Mouse (Mus musculus) kidney, embryonic 16.5 days (tissue): ENCODE data around the gene Polr3h. TPM values are rescaled to one million over a fixed set of nuclear protein-coding genes. Genes with fewer than 3 reads are reported as not detected.

ENCODE experiments used
- ATAC-seq: fragments of 200-750 bp; cut with Nextera tagmentation; 2 replicates; pipeline ENCODE4 v1.8.0; 2017; ENCODE audit warnings: moderate TSS enrichment; ENCODE audit not compliant: low FRiP score, low TSS enrichment
- H3K27ac ChIP-seq: fragments of 300-500 bp; sonication (generic); 2 replicates; pipeline ENCODE4 v1.5.1; 2014; ENCODE audit warnings: low read length
- H3K27me3 ChIP-seq: fragments of 300-500 bp; sonication (generic); 2 replicates; pipeline ENCODE4 v1.6.1; 2014; ENCODE audit warnings: low read length, control low read depth, mixed read lengths; ENCODE audit not compliant: insufficient read depth
- H3K36me3 ChIP-seq: fragments of 300-500 bp; sonication (generic); 2 replicates; pipeline ENCODE4 v1.6.1; 2014; ENCODE audit warnings: low read length, control low read depth, mixed read lengths; ENCODE audit not compliant: insufficient read depth
- H3K4me1 ChIP-seq: fragments of 300-500 bp; sonication (generic); 2 replicates; pipeline ENCODE4 v1.6.1; 2014; ENCODE audit warnings: low read length, control low read depth, mixed read lengths; ENCODE audit not compliant: insufficient read depth
- H3K4me2 ChIP-seq: fragments of 300-500 bp; sonication (generic); replicated peaks from 2 replicates; pipeline ENCODE4 v1.6.1; 2014; ENCODE audit warnings: low read depth, low read length
- H3K4me3 ChIP-seq: fragments of 300-500 bp; sonication (generic); 2 replicates; pipeline ENCODE4 v1.5.1; 2014; ENCODE audit warnings: mild to moderate bottlenecking, low read length
- H3K9ac ChIP-seq: fragments of 300-500 bp; sonication (generic); replicated peaks from 2 replicates; pipeline ENCODE4 v1.6.1; 2014; ENCODE audit warnings: low read length
- H3K9me3 ChIP-seq: fragments of 300-500 bp; sonication (generic); 2 replicates; pipeline ENCODE4 v1.6.1; 2016; ENCODE audit warnings: low read length, control low read depth
- WGBS: fragments of 180-500 bp; shearing (Covaris S2); extraction: QIAGEN DNeasy Blood & Tissue Kit; methylation state at CpG from one replicate; pipeline ENCODE4 v1.1.7; 2014; 5-methylcytosine and 5-hydroxymethylcytosine counted together
- polyA plus RNA-seq: library from polyadenylated mRNA; unstranded; fragments of >200 nt; fragmentation: Nextera tagmentation; extraction: Ambion mirVana; gene quantifications from 2 replicates; pipeline ENCODE4 v1.2.1, GENCODE M21; 2015

Gene Polr3h
- polyA plus RNA-seq, 1 experiment from 2014 or later, result 98.5 TPM

DNA sequence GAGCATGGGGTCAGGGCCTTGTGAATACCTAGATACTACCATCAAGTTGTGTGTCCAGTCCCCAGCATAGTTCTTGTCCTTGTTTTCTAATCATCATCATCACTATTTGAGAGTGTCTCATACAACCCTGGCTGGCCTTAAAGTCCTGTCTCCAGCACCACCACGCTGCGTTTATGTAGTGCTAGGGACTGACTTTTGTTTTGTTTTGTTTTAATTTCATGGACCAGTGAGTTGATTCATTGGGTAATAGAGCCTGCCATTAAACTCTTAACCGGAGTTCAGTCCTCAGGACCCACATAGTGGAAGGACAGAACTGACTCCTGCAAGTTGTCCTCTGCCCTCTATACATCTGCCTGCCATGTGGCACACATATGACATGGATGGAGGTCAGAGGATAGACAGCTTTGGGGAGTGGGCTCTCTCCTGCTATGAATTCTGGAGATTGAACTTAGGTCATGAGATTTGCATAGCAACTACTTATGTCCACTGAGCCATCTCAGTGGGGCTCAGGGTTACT lies 40.6 kb downstream of the Polr3h start:
- Histone ChIP-seq H3K4me3 (no peak overlapping the region), H3K27me3 (no peaks in the 10 kb centered on the region), H3K4me1 (peaks cover 22% of the 10 kb centered on the region), H3K36me3 (peaks cover 17% of the 10 kb centered on the region), H3K9ac (no peak overlapping the region), H3K27ac (peak overlapping the region; percentile 51), H3K9me3 (no peaks in the 10 kb centered on the region), H3K4me2 (no peak overlapping the region)
- WGBS, result 47% methylated on average over 3 of the region's 3 CpGs
- ATAC-seq, result peak; percentile 74

DNA sequence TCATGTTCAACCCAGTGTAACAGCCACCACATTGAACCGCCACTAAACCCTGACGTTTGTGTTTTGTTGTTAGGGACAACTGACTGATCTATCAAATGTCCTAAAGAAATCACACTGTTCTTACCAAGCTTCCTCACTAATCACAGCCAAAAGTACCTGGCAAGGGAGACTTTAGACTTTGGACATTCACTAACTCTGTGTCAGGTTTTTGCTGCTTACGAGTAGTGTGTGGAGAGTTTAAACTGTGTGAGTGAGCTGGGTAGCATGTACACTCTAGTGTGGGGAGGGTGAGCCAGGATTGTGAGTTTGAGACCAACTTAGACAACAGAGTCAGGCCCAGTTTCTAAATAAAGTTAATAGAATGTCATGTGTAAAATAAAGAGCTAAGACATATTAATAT lies 43.7 kb downstream of the Polr3h start:
- H3K4me3 ChIP-seq, result no peak overlapping the region
- no peaks in the 10 kb centered on the region for H3K27me3 ChIP-seq
- no peak overlapping the region for H3K9ac ChIP-seq
- H3K9me3 ChIP-seq, result no peaks in the 10 kb centered on the region
- peaks cover 5% of the 10 kb centered on the region; the same call in 1 of the 2 replicates for H3K36me3 ChIP-seq
- no peak overlapping the region for H3K27ac ChIP-seq
- no peak for ATAC-seq
- peaks cover 28% of the 10 kb centered on the region for H3K4me1 ChIP-seq
- WGBS, result 82% methylated on average over 3 of the region's 3 CpGs
- H3K4me2 ChIP-seq, result no peak overlapping the region

DNA sequence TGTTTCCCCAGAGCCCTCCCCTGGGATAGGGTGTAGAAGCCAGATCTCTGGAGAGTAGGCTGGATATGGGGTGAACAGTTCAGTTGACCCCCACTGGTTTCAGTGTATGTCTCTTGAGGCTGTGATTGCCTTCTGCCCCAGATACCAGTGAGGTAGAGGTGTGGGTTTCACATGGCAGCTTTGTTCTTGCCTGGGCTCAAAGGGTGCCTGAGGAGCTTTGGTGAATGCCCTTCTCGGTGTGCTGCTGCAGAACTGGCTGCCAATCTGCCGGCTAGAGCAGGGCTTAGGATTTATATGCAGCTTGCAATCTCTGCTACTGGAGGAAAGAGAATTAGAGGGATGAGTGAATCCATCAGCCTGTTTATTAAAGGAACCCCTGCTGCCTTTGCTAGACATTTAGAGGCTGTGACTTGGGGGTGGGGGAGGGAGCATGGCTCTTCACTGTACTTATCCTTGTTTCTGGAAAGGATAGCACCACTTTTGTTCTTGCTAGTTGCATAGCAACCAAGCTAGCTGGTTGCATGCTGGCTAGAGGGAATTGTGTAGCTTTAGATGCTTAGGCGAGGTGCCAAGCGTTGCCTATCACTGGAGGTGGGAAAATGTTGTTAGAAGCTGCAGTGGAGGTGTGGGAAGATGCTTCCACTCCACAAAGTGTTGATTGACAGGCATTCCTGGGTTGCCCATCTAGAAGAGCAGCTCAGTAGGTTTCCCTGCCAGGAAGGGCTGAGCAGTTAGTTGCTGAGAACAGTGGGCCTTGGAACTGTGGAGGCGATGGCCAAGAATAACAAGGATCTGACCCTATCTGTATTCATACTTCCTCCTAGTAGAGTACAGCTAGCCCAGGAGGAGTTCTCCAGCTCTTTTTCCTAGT lies 46.3 kb downstream of the Polr3h start:
- no peaks in the 10 kb centered on the region for H3K36me3 ChIP-seq
- no peaks in the 10 kb centered on the region for H3K9me3 ChIP-seq
- WGBS, result 70% methylated on average over 5 of the region's 5 CpGs
- no peak overlapping the region for H3K9ac ChIP-seq
- no peak overlapping the region for H3K4me3 ChIP-seq
- no peaks in the 10 kb centered on the region for H3K27me3 ChIP-seq
- ATAC-seq, result no peak
- H3K4me2 ChIP-seq, result no peak overlapping the region
- no peak overlapping the region for H3K27ac ChIP-seq
- H3K4me1 ChIP-seq, result peaks cover 11% of the 10 kb centered on the region

DNA sequence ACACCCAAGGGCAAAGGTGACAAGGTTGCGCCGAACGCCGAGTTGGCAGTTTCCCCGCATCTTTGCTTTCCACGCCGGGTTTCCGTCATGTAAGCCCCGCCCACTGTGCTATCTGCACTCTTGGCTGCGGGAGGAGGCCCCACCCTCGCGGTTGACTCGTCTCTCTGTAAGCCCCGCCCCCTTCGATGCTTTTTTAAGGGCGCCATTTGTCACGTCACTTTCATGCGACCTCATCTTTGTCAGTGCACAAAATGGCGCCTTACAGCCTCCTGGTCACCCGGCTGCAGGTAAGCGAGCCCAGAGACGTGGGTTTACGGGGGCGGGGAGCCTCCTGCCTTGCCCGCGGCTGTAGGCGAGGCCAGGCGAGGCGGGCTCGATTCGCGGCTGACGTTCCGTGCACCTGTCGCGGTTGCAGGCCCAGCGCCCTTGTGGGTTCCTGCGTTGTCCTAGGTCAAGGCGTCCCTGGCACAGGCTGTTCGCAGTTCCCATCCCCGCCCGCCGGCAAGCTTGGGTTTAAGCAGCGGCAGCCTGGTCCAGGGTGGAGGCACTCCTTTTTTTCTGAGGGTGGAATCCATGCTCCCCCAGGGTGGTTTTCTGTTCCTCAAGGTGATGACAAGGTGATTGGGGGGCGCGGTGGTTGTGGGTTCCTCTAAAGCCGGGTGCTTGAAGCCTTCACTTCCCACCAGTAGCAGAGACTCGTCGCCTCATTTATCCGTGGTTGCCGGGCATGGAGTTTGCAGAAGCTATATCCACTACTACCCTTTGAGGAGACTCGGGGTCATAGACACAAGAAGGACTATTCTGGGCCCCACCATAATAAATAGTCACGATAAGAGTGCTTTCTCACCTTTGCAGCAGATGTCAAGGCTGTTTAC lies 53.5 kb downstream of the Polr3h start, which contains the start of gene Aco2:
TSS of gene Aco2 (plus strand) at position 48 of the 875 bp plus-strand sequence.
- peak; percentile 85 for ATAC-seq
- Histone ChIP-seq H3K4me1 (peaks cover 17% of the 10 kb centered on the region), H3K9me3 (no peaks in the 10 kb centered on the region), H3K4me2 (peak within 1 kb of the TSS; percentile 76), H3K27ac (peak within 1 kb of the TSS; percentile 97), H3K27me3 (no peaks in the 10 kb centered on the region), H3K4me3 (peak within 1 kb of the TSS; percentile 81), H3K9ac (peak within 1 kb of the TSS; percentile 81), H3K36me3 (peaks cover 32% of the 10 kb centered on the region)
- whole genome bisulfite sequencing, result under 1% methylated on average over 53 of the region's 53 CpGs

DNA sequence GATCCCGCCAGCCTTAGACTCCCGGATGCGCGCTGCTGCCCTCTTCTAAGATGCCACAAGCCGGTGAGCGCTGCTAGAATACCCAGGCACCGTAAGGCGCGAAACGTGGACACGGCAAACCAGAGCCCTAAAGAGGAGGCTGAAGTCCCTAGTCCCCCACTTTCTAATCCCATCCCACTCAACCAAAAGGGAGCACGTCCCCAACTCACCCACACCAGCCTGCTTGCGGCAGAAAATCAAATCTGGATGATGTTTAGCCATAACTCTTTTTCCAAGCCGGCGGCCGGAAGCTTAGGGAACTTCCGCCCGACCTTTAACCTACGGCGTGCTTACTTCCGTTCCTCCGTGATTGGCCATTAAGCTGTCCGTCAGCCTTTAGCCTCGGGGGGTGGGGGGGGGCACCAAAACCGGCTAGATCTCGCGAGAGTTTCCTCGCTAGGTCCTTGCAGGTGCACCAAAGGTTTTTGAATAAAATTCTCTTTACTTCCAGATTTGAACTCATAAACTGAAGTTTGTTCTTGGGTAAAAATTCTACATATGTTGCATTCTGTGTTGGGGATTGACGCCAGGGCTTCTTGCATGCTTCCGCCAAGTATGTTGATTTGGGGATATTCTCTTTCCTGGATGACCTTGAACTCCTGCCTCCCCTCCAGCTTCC lies 54.3 kb downstream of the Polr3h start, which contains the start of gene Phf5a:
TSS of gene Phf5a (minus strand) at position 308 of the 658 bp plus-strand sequence.
- 0% methylated on average over 30 of the region's 30 CpGs for WGBS
- Histone ChIP-seq H3K27ac (peak within 1 kb of the TSS; percentile 97), H3K4me2 (peak within 1 kb of the TSS; percentile 76), H3K4me1 (peaks cover 17% of the 10 kb centered on the region), H3K4me3 (peak within 1 kb of the TSS; percentile 81), H3K27me3 (no peaks in the 10 kb centered on the region), H3K9ac (peak within 1 kb of the TSS; percentile 81), H3K9me3 (no peaks in the 10 kb centered on the region), H3K36me3 (peaks cover 40% of the 10 kb centered on the region)
- ATAC-seq, result peak; percentile 83

DNA sequence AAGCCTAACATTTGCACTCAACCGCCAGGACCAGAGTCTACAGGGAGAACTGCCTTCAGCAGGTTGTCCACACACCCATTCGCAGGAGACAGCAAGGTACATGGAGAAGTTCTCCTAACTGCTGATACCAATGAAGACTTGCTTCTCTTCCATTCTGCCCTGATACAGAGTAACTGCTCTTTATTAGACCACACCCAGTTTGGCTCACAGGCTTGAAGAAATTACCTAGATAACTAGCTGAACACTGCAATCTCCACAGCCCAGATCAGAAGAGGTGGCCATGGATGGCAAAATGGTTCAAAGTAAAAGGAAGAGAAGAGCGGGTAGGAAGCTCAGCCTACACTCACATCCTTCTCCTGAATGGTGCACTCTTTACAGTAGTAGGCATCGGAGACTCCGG lies 56.1 kb downstream of the Polr3h start:
- 98% methylated on average over 5 of the region's 5 CpGs for WGBS
- H3K9ac ChIP-seq, result no peak overlapping the region
- H3K4me3 ChIP-seq, result no peak overlapping the region
- peaks cover 17% of the 10 kb centered on the region for H3K4me1 ChIP-seq
- no peaks in the 10 kb centered on the region for H3K9me3 ChIP-seq
- H3K27me3 ChIP-seq, result no peaks in the 10 kb centered on the region
- H3K36me3 ChIP-seq, result peaks cover 53% of the 10 kb centered on the region
- H3K4me2 ChIP-seq, result no peak overlapping the region
- ATAC-seq, result no peak
- no peak overlapping the region for H3K27ac ChIP-seq

DNA sequence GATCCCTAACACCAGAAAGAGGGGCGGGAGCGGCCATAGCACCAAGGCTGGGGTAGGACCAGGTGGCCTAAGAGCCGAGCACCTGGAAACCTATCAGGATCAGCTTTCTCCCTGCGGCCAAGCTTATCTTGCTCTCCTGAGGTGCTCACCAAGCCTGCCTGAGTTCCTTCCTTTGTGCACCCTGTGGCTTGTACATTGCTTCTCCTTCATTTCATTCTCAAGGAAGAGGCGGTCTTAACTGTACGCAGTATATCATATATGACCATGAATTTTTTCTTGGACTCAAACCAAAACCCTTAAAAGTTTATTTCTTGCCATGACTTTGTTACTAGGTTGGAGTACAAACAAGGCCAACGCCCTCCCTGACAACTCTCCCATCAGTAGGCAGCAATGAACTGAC lies 61.8 kb downstream of the Polr3h start:
- Histone ChIP-seq H3K9ac (no peak overlapping the region), H3K9me3 (no peaks in the 10 kb centered on the region), H3K36me3 (peaks cover 44% of the 10 kb centered on the region), H3K27me3 (no peaks in the 10 kb centered on the region), H3K4me3 (no peak overlapping the region), H3K27ac (no peak overlapping the region), H3K4me2 (no peak overlapping the region), H3K4me1 (peaks cover 8% of the 10 kb centered on the region; the same call in 1 of the 2 replicates)
- no peak for ATAC-seq
- 94% methylated on average over 7 of the region's 7 CpGs for WGBS

DNA sequence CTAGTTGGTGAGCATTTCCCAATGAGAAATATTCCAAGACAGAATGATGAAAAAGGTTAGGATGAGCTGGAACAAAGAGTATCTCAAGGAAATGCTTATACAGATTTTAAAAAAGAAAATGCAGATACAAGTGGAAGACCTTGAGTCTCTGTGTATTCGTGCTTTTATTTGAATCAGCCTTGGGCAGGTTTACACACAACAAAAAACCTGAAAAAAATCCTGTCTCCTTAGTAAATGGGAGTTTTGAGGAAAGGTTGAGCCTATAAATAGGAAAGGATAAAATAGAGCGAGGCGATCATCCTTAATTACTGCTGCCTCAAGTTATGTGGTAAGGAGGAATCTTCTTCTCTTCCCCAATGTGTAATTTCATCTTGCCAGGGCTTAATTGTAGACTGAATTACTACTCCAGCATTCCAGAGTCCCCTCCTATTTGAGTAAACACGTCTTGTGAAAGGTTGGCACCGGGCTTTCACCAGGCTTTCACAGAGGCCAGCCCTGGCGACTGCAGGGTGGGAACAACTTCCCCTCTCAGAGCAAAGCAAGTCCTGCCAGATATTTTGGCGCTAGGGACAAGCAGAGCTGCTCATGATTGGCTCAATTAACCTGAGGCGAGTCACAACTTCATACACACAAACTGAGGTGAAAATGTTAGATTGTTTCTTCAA lies 65.4 kb downstream of the Polr3h start:
- no peak overlapping the region for H3K4me3 ChIP-seq
- ATAC-seq, result no peak
- H3K9ac ChIP-seq, result peak overlapping the region; percentile 1; the same call in 1 of the 2 replicates
- WGBS, result 39% methylated on average over 8 of the region's 8 CpGs
- peak overlapping the region; percentile 89; the same call in 1 of the 2 replicates for H3K4me2 ChIP-seq
- no peaks in the 10 kb centered on the region for H3K27me3 ChIP-seq
- H3K4me1 ChIP-seq, result peaks cover 20% of the 10 kb centered on the region
- H3K27ac ChIP-seq, result peak overlapping the region; percentile 19
- no peaks in the 10 kb centered on the region for H3K9me3 ChIP-seq
- peaks cover 11% of the 10 kb centered on the region; the same call in 1 of the 2 replicates for H3K36me3 ChIP-seq
